Mouse (Mus musculus) frontal cortex, adult 2 months (tissue): Measurements from ENCODE around the gene Klhl32. TPM values are rescaled to one million over a fixed set of nuclear protein-coding genes. Genes with fewer than 3 reads are reported as not detected.

Source experiments
- DNase-seq, 2 experiments: peaks; one replicate each; pipeline ENCODE4 v3.0.0; 2022; ENCODE audit warnings: low spot score in 1 of 2; ENCODE audit errors: extremely low spot score in 1 of 2
- polyA plus RNA-seq: library from polyadenylated mRNA; depleted of rRNA; stranded (reverse); fragments of >200 nt; gene quantifications from 2 replicates; pipeline ENCODE4 v1.2.3, GENCODE M21; 2012; rRNA removed

The Klhl32 gene
- polyA plus RNA-seq, 1 experiment = 6.7 TPM

GRCm38 (mm10) chr4:24568989-24569556, 281.9 kb downstream of the Klhl32 start:
- DNase-seq = no peak

GRCm38 (mm10) chr4:24568026-24568425, 282.9 kb downstream of the Klhl32 start:
- no peak for DNase-seq

Other genes starting within 250 kb of the Klhl32 start
- gene Ndufaf4, start 47.0 kb upstream of the Klhl32 start, polyA plus RNA-seq = 21.7 and 22.3 TPM in 2 replicates
- 10.1 and 10.3 TPM in 2 replicates for gene Gpr63, start 115.3 kb upstream of the Klhl32 start, polyA plus RNA-seq